Mouse (Mus musculus) gonadal fat pad, adult 2 months (tissue): ENCODE results near the gene Abca5. TPM values are rescaled to one million over a fixed set of nuclear protein-coding genes. Genes with fewer than 3 reads are reported as not detected.
A peak's percentile ranks its signal among the peaks of the same experiment; 100 is the strongest.

ENCODE experiments used
- DNase-seq: peaks from one replicate; pipeline ENCODE4 v3.0.0-alpha.2; 2012; ENCODE audit warnings: low read depth
- polyA plus RNA-seq: library from polyadenylated mRNA; depleted of rRNA; stranded (reverse); fragments of >200 nt; gene quantifications from 2 replicates; pipeline ENCODE4 v1.2.3, GENCODE M21; 2012

Gene Abca5
- polyA plus RNA-seq, 1 experiment, result 3.8 TPM

DNA sequence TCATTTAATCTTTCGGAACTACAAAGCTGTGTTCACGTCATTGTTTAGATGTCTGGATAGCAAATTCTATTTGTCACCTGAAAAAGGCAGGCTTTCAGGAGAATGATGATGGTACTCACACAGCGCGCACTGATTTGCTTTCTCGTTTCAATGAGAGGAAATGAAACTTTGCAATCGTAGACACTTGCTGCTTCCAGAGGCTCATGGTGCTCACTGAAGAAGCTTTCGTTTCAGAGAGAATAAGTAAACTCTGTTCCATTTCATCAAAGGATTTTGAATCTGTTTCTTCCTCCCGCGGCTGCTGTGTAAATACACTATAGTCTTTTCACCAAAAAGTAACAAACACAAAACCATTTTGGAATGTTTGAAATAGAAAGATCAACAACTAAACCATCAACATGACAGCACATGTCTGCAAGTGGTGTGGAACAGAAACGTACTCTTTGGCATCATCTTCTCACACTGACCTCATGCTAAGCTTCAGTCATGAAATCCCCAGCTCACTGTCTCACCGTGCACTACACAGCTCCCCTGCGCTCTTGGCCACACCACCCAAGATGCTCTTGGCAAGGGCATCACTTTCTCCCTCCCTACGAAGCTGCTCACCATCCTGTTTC is 39.5 kb downstream of the Abca5 start:
- DNase-seq, result no peak

DNA sequence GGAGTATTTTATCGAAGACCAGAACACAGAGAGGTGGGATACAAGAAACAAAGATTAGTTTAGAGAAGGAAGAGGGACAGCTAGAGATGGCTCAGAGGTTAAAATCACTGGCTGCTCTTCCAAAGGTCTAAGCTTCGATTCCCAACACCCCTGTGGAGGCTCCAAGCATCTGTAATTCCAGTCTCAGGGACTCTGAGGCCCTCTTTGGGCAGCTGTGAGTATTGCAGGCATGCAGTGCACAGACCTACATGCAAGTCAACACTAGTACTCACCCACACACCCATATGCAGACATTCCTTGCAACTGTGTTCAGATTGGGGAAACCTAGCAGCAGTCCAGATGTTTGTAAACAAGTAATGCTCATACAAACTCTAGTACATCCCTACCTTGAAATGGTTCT is 46.9 kb downstream of the Abca5 start:
- no peak for DNase-seq

DNA sequence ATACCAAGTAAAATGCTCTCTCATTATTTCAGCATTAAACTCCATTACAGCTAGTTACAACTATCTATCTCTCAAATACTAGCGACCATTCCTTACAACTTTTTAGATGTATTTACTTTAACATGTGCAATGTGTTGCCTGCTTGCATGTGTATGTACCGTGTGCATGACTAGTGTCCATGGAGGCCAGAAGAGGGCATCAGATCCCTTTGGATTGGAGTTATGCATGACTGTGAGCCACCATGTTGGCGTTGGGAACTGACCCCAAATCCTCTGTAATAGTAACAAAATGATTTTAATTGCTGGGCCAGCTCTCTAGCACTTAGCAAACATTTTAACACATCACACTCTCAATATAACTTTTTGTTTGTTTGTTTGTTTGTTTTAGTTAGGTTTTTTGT is 49.1 kb downstream of the Abca5 start:
- DNase-seq, result no peak

DNA sequence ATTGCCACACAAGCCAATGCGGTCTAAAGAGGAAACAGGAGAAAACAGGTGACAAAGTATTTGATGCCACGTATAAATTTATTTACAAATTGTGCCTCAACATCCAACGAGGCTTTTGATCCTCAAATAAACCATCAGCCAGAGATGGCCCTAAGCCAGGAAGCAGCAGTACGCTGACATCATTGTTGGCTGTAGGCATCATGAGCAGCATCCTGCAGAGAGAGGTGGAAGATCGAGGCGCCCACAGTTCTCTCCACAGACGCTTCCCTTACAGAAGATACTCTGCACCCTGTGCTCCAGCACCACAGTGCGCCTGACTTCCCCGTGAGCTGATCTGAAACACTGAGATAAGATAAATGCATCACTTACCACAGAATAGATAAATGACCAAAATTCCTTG is 49.8 kb downstream of the Abca5 start:
- DNase-seq, result no peak

DNA sequence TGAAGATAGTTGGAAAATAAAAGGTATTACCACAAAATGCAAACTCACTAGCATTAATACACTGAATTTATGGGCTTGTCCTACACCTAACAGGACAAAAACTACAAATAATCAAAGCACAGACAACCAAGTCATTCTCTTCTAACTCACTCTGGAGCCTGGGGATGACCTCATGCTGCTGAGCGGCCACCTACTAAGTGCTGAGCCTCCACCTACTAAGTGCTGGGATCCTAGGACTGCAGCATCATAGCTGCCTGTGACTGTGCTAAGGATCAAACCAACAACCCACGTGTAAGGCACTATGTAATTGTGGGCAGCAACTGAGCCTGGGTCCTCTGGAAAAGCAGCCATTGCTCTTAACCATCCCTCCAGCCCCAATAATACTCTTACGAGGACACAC is 51.2 kb downstream of the Abca5 start:
- no peak for DNase-seq

DNA sequence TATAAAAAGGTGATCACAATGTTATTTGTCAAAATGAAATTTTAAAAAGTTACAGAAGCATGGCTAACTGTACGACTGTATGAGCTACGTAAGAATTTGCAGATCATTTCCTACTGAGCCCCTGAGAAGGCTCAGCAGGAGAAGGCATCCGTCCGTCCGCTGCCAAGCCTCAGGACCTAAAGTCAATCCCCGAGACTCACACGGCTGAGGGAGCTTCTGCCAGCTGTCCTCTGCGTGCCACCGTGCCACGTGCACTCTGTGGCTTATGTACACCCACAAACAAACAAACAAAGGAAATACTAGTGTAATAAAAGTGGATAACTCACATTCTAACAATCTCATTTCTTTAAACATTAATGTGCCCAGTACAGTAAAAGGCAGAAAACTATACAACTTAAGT is 52.7 kb downstream of the Abca5 start:
- DNase-seq, result no peak

DNA sequence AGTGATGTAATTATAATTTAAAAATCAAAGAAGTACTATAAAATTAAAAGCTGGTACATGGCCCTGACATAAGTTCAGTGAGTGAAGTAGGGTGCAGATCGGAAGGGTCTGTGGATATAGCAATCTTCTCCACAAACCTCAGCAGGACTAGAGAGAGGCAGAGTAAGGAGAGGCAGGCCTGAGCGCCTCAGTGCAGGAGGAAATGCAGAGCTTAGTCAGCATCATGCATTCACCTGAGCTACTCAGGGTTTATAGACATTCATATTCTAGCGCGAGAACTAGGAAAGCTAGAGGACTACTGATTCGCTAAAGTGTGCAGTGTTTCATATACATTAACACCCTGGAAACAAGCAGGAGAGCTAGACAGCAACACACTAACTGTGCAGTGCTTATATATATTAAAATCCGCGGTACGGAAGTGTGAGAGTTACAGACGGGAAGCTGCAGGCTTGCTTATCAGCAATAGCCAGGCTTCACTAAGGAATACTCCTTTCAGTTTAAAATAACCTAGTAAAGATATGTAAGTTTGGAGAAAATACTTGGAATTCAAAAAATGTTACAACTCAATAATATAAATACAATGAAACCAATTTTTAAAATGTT is 53.2 kb downstream of the Abca5 start:
- no peak for DNase-seq

DNA sequence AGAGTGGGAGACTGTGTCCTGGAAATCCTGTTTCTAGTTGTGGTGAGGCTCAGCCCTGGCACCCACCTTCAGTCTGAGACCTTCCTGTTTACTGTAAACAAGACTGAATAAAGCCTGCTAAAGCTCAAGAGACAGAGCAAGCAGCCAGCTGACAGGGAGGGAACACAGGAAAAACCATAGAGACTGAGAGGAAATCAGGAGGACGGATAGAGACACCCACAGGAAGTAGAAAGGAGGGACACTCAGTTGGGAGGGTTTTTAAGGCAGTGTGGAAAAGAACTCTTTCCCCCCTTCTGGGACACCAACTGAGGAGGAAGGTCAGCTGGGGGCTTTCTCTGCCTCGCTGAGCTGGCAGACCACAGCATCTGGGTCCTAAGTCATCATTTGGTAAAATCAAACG is 62.7 kb downstream of the Abca5 start:
- no peak for DNase-seq

DNA sequence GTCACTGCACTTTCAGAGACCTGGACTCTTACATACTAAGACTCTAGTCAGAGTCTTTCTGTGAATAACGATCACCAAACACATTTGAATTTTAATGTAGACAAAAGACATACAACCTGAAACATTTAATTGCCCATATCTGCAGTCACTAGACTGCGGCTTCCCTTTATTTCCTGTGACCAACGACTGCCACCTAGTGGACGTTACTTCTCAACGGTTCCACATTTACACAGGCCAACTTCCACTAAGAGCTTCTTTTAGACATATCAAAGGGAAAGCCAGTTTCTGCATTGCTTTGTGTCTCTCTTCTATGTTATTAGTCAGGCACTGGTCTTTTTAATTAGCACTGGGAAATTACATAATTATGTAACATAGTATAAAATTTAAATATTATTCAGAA is 65.8 kb downstream of the Abca5 start:
- DNase-seq, result no peak

DNA sequence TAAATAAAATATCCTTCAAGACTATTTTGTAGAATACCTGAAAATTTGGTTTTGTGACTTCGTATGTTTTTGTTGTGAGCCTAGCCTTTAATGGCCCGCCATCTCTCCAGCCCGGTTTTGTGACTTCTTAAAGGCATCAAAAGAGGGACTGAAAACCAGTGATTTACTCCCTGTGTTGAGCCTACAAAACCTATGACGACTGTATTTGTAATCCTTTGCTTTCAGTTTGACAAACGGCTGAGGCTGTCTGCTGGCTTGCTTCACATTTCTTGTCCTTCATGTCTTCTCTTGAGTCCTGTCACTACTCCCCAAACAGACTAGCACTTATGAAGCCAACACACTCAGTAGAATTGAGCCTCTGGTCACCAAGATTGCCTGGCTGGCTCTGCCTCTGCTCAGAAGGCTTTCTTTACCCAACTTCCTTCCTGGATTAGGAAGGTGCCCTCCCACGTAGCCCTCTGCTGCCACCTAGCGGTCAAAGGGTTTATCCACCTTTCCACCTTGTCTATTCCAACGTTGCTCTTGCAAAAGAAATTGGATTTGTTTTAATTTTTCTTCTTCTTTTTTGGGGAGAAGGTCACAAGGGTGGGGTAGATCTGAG is 69.2 kb downstream of the Abca5 start:
- peak; percentile 30 for DNase-seq

DNA sequence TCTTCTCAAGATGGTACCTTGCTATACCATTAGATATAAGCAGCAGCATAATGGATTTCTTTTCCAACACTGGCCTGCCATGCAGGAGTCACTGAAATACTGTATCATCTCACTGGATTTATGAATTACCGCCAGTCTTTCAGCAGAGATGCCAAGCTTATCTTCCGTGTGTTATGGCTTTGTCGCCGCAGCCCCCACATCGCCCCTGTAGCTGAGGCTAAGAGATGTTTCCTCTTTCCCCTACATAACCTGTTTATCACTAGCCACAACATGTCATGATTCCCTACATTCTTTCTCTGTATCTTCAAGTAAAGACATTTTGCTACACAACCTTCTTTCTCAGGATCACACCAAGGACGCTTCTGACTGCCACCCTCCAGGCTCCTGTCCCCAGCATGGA is 70.3 kb downstream of the Abca5 start:
- DNase-seq, result no peak

DNA sequence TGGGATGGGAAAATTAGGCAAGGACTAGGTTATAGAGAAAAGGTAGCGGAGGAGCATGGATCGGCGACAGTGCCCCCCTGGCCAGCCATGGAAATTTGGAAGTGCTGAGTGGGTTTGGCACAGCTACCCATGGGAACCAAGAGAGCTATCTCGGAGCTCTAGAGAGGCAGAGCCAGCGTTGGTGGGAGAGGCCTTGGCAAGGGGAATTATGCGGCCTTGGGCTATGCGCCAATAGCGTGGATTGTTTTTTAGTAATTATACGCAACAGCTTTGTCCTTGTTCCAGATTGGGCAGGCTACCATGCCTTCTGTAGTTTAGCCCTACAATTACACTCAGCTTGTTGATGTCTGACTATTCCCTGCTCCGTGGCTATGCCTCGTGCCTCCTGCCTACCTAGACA is 70.8 kb downstream of the Abca5 start:
- no peak for DNase-seq

DNA sequence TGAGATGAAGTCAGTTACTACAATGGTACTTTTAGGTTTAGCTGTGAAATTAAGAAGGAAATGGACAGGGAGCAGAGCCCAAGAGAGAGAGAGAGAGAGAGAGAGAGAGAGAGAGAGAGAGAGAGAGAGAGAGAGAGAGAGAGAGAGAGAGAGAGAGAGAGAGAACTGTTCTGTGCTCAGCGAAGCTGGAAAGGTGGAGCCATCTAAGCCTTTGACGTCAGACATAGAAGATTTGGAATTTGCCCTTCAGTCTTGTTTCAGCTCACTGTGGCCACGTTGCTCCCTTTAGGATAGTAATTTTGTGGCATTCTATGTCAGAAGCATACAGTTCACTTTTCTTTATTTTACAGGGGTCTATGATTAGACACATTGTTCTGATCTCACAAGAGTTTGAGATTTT is 75.6 kb downstream of the Abca5 start:
- no peak for DNase-seq

DNA sequence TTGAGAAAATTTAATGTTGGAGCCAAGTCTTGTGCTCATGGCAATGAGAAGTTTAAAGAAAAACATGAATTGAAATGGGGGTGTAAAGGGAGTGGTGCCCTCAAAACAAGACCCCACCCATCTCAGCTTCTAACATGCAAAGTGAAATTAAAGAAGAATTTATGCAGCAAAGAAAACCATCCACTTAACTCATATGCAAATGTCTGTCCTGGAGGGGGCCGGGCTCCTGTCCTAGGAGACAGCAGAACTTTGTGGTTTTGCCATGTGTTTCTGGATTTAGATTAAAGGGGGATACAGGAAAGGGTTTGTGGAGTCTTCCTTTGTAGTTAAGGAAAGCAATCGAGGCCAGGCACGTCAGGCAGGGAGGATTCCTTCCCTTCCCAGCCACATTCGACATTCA is 79.6 kb downstream of the Abca5 start:
- DNase-seq, result no peak

DNA sequence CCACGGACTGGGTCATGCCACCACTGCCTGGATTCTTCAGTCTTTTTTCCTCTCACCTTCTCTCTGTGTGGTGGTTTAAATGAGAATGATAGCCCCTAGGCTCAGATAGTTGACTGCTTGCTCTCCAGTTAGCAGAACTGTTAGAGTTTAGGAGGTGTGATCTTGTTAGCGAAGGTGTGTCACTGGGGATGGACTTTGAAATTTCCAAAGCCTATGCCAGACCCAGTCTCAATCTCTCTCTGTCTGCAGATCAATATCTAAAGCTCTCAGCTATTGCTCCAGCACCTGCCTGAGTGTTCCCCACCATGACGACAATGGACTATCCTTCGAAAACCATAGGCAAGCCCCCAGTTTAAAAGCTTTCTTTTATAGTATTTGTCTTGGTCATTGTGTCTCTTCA is 80.5 kb downstream of the Abca5 start:
- no peak for DNase-seq

DNA sequence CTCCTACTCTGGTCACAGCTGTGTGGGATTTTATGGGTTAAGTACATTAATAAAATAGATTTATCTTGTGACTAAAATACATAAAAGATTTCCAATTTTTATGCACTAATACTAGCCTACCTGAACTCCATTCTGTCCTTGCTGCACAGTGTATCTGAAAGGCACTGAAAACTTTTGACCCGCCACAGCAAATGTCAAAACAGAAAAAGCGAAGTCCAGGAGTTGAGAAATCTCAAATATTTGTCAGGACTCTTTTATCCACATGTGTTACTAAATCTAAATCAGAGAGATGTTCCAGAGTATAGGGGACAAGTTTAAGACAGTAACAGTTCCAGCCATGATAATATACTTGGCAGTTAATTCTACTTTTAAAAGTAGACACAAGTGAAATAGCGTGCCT is 85.3 kb downstream of the Abca5 start:
- no peak for DNase-seq

DNA sequence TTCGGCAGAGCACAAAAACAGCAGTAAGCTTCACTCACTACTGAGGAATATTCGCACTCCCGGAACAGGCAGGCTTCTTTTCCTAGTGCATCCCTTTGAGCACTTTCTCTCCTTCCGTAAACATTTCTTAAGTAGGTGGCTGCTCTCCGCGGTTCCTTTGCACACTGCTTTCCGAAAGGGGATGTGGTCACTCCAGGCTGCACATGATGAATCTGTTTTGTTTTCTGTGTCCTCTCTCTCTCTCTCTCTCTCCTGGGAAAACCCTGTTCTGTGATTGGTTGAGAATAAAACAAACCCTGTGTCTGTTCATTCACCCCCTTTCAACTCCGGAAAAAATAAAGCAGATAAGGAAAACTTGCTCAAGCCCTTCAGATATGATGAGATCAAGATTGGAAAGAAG is 86.0 kb downstream of the Abca5 start, which contains the start of gene Abca6:
TSS of gene Abca6 (minus strand) at position 243 of the 400 bp plus-strand sequence.
- no peak for DNase-seq

DNA sequence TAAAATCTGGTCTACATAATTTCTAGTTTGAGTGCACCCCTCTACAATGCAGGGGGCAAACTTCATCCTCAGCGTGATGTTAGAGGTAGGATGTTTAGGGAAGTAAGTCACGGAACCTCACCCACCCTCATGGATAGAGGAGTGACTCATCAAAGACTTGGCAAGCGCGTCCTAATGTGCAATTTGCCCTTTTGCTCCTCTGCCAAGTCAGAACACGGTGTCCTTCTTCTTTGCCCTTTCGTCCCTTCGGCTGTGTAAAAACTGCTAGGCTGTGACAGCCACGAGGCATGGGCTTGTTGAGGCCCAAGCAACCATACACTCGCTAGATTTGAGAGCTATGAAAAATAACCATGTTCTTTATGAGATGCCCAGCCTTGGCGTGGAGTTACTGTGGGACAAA is 92.8 kb downstream of the Abca5 start:
- DNase-seq, result no peak

DNA sequence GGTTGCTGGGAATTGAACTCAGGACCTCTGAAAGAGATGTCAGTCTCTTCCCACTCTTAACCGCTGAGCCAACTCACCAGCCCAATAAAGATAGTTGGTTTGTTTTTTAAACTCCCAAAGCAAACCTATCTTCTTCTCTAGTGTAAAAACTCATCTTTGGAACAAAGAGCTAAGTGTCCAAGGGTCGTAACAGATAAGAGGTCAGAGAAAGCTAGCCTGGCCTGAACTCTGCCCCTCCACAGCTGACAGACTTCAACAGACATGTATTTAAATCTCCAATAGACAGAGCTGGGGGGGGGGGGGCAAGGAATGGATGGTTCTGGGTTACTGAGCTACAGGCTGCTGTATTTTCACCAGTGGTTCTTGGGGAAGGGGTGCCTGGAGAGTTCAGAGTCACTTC is 100.0 kb downstream of the Abca5 start:
- DNase-seq, result no peak

DNA sequence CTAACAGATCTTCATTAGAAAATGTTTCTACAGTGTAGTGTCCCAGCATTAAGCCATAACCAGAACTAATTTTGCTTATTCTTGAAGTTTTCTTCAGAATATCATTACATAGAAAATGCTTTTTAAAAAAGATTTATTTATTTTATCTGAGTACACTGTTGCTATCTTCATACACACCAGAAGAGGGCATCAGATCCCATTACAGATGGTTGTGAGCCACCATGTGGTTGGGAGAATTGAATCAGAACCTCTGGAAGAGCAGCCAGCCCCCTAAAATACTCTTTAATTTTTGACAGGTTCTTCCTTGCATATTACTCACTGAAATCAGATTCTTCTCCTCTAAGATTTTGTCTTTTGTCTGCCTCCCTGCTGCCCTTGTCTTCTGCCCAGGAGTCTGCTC is 104.5 kb downstream of the Abca5 start:
- no peak for DNase-seq
